Mouse (Mus musculus): ENCODE results near the gene Ece1. TPM values are rescaled to one million over a fixed set of nuclear protein-coding genes. Genes with fewer than 3 reads are reported as not detected.

Ece1 gene
- total RNA-seq, 2 experiments from 2014 or later: 65.0 to 78.0 TPM

- peak; percentile 65 for DNase-seq (ENCODE audit: low spot score)
These were observed 6.2 kb upstream of the Ece1 start for GRCm38 (mm10) chr4:137855741-137856341.

GRCm38 (mm10) chr4:137857116-137857515 is 4.9 kb upstream of the Ece1 start:
- no peak for DNase-seq (ENCODE audit: low spot score)

GRCm38 (mm10) chr4:137858371-137858770 is 3.7 kb upstream of the Ece1 start:
- DNase-seq (ENCODE audit: low spot score): no peak

- no peak for DNase-seq (ENCODE audit: low spot score)
These were observed 501 bp upstream of the Ece1 start for GRCm38 (mm10) chr4:137861461-137862011.

GRCm38 (mm10) chr4:137862516-137863240 is 641 bp downstream of the Ece1 start:
- peak; percentile 39 for DNase-seq (ENCODE audit: low spot score)

- no peak for DNase-seq (ENCODE audit: low spot score)
These were observed 2.0 kb downstream of the Ece1 start for GRCm38 (mm10) chr4:137864031-137864430.

- no peak for DNase-seq (ENCODE audit: low spot score)
These were observed 2.7 kb downstream of the Ece1 start for GRCm38 (mm10) chr4:137864769-137865168.

- DNase-seq (ENCODE audit: low spot score): no peak
These were observed 3.2 kb downstream of the Ece1 start for GRCm38 (mm10) chr4:137865221-137865641.

- no peak for DNase-seq (ENCODE audit: low spot score)
These were observed 4.3 kb downstream of the Ece1 start for GRCm38 (mm10) chr4:137866206-137866863.

- no peak for DNase-seq (ENCODE audit: low spot score)
These were observed 5.2 kb downstream of the Ece1 start for GRCm38 (mm10) chr4:137867225-137867624.

- DNase-seq (ENCODE audit: low spot score): peak; percentile 68
These were observed 5.7 kb downstream of the Ece1 start for GRCm38 (mm10) chr4:137867675-137868257.

- no peak for DNase-seq (ENCODE audit: low spot score)
These were observed 7.7 kb downstream of the Ece1 start for GRCm38 (mm10) chr4:137869667-137870274.

GRCm38 (mm10) chr4:137870979-137871378 is 8.9 kb downstream of the Ece1 start:
- DNase-seq (ENCODE audit: low spot score): no peak

GRCm38 (mm10) chr4:137871431-137871830 is 9.4 kb downstream of the Ece1 start:
- no peak for DNase-seq (ENCODE audit: low spot score)

GRCm38 (mm10) chr4:137874337-137874736 is 12.3 kb downstream of the Ece1 start:
- DNase-seq (ENCODE audit: low spot score): no peak

GRCm38 (mm10) chr4:137874826-137875225 is 12.8 kb downstream of the Ece1 start:
- no peak for DNase-seq (ENCODE audit: low spot score)

- no peak for DNase-seq (ENCODE audit: low spot score)
These were observed 13.5 kb downstream of the Ece1 start for GRCm38 (mm10) chr4:137875466-137876092.

- DNase-seq (ENCODE audit: low spot score): no peak
These were observed 14.8 kb downstream of the Ece1 start for GRCm38 (mm10) chr4:137876834-137877233.

GRCm38 (mm10) chr4:137877432-137877881 is 15.4 kb downstream of the Ece1 start:
- no peak for DNase-seq (ENCODE audit: low spot score)

- DNase-seq (ENCODE audit: low spot score): no peak
These were observed 17.5 kb downstream of the Ece1 start for GRCm38 (mm10) chr4:137879383-137880156.
